Mouse (Mus musculus): Measurements from ENCODE around the gene Rrm1. TPM values are rescaled to one million over a fixed set of nuclear protein-coding genes. Genes with fewer than 3 reads are reported as not detected.
"Not testable (repeated sequence)": the region's sequence is repeated elsewhere in the genome, so short reads cannot be mapped to it uniquely, and the experiment has no call there.

Gene Rrm1
- total RNA-seq (2021): 10 to 100 TPM; 10.8 to 13.0 TPM

DNA sequence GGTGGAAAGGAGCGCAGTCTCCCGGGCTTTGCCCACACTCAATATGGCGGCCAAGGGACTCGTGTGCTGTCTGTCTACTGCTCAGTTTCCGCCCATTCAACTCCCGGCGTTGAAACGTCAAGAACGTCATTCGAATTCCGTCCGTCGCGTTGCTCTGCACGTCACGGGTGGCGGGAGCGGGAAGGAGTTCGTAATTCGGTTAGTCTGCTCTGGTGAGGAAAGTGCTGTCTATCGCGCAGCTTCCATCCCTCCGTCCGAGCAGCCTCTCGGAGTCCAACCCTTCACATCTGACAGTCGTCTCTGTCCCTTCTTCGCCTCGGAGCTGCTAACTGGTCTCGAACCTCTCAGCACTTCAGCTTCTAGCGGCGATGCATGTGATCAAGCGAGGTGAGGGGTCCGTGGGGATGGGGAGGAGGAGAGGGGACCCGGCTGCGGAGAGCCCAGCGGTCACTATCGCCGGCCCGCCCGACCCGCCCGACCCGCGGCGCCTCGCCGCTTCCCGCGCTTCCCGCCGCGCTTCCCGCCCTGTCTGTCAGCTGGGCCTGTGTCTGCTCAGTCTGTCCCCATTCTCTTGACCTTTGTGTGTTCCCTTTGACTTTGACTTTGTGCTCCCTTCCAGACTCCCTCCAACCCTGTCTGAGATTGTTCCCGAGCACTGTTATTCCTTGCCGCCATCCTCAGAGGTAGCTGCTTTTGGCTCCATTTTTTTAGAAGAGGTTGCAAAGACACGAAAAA, at the start of gene Rrm1:
Gene Rrm1 (plus strand): TSS at position 39 of the 735 bp plus-strand sequence.
- intact Hi-C loops (cut with DNase I): no loop called here
- DNase-seq (ENCODE audit: low spot score in 2 of 2): peak; percentile 94 to 98

DNA sequence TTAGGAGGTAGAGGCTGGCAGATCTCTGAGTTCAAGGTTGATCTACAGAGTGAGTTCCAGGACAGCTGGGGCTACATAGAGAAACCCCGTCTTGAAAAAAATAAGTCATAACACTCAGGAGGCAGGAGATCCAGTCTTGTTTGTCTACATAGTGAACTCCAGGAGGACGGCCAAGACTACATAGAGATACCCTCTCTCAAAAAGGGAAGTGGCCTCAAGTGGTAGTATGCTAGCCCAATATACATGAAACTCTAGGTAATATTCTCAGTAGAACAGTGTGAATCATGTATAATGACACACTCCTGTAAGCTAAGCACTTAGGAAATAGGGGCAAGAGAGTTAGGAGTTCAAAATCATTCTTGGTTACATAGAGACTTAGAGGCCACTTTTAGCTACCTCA, 47.6 kb upstream of the Rrm1 start:
- intact Hi-C loops (cut with DNase I): no loop called here
- no peak for DNase-seq (ENCODE audit: low spot score in 2 of 2)

DNA sequence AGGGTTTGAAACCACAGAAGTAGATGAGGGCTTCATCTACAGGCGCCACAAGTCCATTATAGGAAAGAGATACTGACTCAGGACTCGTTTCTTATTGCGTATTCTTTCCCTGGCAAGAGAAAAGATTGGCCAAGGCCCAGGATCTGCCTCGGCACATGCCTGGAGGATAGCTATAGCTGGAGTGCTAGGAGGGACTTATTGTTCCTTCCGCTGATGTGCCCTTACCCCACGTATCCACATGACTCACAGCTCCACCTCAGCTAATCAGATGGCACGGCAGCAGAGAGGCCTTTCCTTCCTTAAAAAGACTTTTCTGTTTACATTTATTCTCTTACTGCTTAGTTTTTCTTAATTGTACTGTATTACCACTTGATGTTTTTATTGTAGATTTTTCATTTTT, 45.6 kb upstream of the Rrm1 start:
- no peak for DNase-seq (ENCODE audit: low spot score in 2 of 2)
- intact Hi-C loops (cut with DNase I): no loop called here

DNA sequence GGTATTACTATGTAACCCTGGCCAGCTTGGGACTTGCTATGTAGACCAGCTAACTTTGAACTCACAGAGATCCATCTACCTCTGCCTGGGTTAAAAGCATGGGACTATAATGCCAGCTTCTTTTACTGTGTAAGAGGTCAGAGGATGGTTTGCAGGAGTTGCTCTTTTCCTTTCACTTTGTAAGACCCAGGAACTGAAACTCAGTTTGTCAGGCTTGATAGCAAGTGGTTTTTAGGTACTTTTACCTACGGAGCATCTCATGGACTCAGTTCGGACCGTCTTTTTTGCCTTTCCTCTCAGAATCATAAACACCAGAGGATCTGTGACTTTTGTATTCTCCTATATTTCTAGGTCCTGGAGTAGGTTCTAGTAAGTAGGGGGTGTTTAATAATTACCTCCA, 45.2 kb upstream of the Rrm1 start:
- intact Hi-C loops (cut with DNase I): no loop called here
- DNase-seq (ENCODE audit: low spot score in 2 of 2): no peak

DNA sequence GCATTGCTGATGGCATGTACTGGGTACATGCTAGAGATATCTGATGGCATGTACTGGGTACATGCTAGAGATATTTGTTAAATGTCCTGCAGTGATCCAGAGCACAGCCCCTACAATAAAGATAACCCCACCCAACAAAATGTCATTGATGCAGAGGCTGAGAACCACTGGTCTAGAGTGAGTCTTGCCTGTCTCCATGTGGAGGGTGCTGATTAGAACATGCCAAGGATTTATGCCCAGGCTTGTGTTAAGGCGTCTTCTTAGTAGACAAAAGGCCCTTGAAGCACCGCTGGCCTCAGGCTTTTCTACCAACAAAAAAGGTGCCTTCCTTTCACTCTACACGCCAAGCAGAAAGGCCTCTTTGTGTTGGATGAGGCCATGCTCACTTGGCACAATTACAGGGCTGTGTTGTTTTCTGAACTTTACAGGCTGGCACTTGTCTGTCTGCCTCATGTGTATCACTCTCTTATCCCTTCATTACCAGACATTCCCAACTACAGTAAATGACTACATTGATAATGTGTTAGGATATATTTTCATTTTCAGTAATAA, 42.2 kb upstream of the Rrm1 start:
- intact Hi-C loops (cut with DNase I): no loop called here
- no peak for DNase-seq (ENCODE audit: low spot score in 2 of 2)

DNA sequence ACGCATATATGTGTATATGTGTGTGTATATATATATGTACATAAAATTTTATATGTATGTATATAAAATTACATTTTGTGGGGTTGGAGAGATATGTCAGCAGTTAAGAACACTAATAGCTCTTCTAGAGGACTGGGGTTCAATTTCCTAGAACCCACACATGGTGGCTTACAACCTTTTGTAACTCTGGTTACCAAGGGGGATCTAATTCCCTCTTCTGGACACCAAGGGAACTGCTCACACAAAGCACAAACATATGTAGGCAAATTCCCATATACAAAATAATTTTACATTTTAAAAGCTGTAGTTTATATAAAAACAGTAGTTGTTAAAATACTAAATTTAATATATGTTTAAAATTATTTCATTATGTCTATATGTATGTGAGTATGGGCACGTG, 37.4 kb upstream of the Rrm1 start:
- intact Hi-C loops (cut with DNase I): no loop called here
- no peak for DNase-seq (ENCODE audit: low spot score in 2 of 2)

DNA sequence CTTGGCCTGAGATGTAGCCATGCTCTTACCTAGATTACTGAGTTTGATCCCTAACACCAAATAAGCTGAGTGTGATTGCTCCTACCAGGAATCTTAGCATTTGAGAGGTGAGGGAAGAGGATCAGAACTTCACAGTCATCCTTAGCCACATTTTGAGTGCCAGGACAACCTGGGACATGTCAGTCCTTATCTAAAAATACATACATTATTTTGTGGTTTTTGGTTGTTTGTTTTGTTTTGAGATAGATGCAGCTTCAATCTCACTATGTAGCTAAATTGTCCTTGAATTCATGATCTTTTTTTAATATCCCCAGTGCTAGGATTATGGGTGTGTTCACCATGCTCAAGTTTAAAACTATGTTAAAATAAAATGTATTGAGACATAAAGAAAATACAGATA, 34.1 kb upstream of the Rrm1 start:
- intact Hi-C loops (cut with DNase I): no loop called here
- DNase-seq (ENCODE audit: low spot score in 2 of 2): no peak

DNA sequence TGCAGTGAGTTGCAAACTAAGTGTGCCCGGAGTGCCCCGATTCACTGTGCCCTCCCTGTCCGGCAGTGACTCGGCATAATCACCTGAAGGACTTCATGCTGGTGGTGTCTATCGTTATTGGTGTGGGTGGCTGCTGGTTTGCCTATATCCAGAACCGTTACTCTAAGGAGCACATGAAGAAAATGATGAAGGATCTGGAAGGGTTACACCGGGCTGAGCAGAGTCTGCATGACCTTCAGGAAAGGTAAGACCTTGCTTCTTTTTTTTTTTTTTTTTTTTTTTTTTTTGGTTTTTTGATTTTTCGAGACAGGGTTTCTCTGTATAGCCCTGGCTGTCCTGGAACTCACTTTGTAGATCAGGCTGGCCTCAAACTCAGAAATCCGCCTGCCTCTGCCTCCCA, 26.2 kb upstream of the Rrm1 start:
- intact Hi-C loops (cut with DNase I); DNase-seq (ENCODE audit: low spot score in 2 of 2): not testable (repeated sequence)

DNA sequence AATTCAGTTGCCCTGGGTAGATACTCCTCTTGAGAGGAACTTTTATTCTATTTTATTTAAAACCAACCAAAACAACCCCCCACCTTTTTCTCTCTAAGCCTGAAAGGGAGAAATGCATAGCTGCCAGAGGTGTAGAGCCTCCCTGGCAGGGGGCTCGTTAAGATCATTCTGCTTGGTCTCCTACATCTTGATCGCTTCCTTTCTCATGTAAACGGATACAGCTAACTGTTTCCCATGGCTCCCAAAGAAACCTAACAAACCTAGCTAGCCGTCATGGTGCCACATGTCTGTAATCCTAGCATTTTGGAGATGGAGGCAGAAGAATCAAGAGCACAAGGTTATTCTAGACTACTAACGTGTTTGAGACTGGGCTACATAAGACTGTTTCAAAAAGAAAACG, 25.7 kb upstream of the Rrm1 start:
- intact Hi-C loops (cut with DNase I): loop anchor here (2.0 kb wide), 2 partner anchors 149 to 157 kb away; partner anchors contain the start of gene Stim1
- DNase-seq (ENCODE audit: low spot score in 2 of 2): no peak

DNA sequence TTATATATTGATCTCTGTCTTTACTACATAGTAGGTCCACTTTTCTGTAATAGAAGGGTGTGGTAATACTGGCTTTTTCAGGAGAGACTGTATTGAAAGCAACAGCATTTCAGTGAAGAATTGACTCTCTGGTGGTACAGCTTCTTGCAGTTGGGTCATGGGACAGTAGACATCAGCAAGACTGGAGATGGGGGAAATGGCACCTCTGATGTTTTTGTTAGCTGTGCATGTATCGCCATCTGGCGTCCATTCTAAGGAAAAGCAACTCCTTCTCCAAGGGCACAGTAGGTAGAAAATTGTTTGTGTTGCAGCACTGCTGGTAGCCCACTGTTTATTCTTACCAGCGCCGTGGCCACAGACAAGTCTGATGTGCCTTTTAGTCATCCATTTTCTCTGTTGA, 24.1 kb upstream of the Rrm1 start:
- intact Hi-C loops (cut with DNase I): loop anchor here (2.0 kb wide), 2 partner anchors 151 to 159 kb away; partner anchors contain the start of gene Stim1
- peak; percentile 19 to 33 for DNase-seq (ENCODE audit: low spot score in 2 of 2)

DNA sequence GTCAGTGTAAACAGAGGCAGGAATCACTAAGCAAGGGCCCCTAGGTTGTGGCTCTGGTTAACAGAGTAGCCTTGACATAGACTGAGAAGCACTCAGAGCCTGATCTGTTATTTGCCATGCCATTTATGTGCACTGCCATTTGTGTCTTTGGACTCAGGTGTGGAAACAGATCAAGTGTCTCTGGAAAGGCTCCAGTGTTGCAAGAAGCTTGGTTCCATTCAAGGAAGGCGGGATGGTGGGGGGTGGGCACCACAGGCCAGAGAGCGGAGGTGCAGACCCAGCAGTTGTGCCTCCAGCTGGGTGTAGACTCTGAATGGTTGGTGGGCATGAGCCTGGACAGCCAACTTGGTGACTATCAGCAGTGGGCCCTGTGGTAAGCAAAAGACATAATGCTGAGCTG, 19.5 kb upstream of the Rrm1 start:
- no peak for DNase-seq (ENCODE audit: low spot score in 2 of 2)
- intact Hi-C loops (cut with DNase I): no loop called here

DNA sequence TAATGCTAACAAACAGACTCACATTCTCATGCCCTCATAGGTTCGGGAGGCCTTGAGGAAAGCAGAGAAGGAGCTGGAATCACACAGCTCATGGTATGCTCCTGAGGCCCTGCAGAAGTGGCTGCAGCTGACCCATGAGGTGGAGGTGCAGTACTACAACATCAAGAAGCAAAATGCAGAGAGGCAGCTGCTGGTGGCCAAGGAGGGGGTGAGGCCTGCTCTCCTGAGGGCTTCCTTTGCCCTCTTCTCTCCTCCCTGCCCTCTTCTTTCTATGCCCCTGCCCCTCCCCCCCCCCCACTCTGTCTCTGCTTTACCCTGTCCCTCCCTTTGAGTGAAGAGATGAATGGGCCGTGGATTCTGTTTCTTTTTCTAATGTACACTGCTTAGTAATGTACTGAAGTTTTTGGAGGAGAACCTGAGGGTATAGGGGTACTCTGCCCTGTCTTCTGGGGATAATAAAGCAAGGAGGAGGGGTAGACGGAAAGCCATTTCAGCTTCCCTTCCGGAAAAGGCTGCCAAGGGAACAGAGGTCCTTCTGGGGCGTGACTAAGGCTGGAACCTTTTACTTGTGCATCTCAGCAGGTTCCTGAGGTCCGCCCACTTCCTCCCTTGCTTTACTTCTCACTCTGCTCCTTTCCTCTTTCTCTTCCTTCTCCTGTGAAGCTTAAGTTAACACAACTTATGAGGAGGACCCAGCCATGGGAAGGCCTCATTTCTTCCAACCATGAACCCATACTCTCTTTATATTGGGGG, 15.4 kb upstream of the Rrm1 start:
- DNase-seq (ENCODE audit: low spot score in 2 of 2): no peak
- intact Hi-C loops (cut with DNase I): no loop called here

DNA sequence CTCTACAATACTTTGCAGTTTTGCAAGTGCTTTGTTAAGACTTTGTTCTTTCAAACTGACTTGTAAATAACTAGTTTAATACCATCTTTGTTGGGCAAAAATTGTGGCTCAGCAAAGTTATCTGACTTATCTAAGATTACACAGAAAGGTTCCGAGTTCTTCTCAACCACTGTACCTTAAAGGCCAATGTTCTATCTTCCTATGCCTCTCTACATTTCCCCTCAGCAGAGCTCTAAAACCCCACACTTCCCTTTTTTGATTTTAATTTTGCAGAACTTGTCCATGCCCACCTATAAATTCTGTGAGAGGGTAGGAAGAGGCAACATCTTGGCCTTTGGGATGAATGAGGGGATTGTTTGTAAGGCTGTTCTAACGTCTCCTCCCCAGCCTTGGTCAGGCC, 7.2 kb upstream of the Rrm1 start:
- DNase-seq (ENCODE audit: low spot score in 2 of 2): no peak
- intact Hi-C loops (cut with DNase I): no loop called here

DNA sequence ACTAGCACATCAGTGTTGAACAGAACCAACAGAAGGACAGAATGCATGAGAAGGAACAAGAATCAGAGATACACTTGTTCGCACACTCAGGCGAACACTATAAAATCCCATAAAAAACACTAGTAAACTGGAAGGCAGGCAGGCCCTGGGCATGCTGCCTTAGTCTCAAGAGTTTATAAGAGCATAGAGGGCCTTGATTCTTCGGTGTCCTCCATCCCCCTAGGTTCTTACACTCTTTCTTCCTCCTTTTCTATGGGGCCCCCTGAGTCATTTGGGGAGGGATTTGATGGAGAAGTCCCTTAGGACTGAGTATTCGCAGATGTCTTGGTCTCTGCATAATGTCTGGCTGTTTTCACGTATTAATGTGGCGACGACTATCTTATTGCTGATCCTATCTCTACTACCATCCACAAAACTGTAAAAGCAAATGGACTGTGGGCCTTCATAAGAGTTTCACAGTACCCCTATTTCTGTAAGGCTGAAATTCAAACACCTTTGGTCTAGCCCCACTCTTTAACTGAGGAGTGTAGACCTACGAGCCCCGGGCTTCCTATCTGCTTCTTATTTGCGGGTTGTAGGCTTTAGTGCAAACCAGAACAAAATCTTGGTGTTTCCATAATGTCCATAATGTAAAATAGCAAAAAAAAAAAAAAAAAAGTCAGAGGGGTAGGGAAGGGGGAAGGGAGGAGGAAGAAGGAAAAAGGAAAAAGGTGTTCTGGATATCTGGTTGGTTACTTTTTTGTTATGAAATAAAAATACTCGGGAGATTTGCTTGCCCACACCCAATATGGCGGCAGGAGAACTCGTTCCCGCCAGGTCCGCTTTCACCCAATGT, 456 bp upstream of the Rrm1 start:
- intact Hi-C loops (cut with DNase I): no loop called here
- no peak for DNase-seq (ENCODE audit: low spot score in 2 of 2)

DNA sequence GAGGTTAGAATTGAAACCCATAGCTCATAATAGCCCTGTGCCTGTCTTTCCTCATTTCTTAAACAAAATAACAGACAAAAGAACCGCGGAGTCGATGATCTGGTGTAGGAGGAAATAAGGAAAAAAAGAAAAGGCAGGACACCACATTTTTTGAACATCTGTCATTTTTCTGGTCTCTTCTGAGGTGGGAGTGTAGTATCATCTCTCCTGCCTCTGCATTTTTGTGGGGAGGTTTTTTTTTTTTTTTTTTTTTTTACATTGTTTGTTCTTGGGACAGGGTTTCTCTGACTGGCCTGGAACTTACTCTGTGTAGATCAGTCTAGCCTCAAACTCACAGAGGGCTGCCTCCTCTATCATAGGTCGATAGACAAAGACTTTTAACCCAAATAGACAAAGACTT, 937 bp downstream of the Rrm1 start:
- no peak for DNase-seq (ENCODE audit: low spot score in 2 of 2)
- intact Hi-C loops (cut with DNase I): no loop called here

DNA sequence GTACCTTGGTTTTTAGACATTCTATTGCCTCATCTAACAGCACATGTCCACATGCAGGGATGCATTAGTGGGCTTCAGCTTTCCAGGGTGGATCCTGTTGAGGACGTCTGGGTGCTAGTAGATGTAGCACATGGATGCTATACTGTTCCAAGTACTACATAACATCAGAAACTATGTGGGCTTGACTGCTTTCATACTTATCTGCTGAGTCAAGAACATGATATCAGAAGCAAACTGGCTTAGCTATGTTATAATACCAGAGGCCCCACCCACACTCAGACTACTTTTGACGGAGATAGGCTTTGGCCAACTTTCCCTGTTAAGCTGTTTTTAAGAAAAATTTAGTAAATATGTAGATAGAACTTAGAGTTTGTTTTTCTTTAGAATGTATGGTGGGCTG, 2.8 kb downstream of the Rrm1 start:
- no peak for DNase-seq (ENCODE audit: low spot score in 2 of 2)
- intact Hi-C loops (cut with DNase I): no loop called here

DNA sequence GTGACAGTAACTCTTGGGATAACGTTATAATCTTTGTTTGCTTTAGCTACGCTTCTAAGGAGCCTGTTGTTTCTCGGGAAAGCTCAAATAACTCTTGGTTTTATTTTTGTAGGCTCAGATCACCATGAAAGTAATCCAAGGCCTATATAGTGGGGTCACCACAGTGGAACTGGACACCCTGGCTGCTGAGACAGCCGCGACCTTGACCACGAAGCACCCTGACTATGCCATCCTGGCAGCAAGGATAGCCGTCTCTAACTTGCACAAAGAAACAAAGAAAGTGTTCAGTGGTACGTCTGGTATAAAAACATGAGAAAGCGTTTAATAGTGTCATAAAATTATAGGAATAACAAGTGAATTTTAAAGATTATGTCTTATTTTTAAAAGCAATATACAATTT, 4.9 kb downstream of the Rrm1 start:
- DNase-seq (ENCODE audit: low spot score in 2 of 2): no peak
- intact Hi-C loops (cut with DNase I): no loop called here

DNA sequence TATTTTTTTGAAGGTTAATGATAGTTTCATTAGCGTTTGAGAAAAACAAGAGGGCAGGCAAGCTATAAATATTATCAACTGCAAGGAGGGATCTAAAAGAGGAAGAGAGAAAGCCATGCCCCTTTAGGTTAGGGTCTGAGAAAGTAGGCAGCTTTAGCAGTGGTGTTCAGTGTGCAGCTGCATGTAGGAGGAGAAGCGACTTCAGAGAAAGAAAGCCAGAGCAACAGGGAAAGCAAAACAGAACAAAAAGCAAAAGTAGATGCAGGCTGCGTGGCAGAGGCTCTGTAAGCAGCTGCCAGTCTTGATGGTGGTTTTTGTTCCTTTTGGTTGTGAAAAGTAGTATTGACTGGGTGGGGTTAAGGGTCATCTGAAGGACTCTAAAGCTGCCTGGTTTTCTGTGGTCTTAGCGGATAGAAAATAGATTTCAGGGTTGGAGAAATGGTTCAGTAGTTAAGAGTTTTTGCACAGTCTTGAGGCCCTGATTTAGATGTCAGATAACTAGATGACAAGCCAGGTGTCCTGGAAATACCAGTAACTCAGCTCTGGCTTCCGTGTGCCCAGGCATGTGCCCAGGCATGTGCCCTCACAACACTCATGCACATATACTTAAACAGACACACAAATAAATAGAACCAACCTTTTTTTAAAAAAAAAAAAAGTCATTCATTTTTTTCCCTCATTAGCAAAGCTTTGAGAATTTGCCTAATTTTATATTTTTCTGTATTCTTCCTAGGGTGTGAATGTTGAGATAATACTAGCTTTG, 17.3 kb downstream of the Rrm1 start:
- no peak for DNase-seq (ENCODE audit: low spot score in 2 of 2)
- intact Hi-C loops (cut with DNase I): no loop called here

DNA sequence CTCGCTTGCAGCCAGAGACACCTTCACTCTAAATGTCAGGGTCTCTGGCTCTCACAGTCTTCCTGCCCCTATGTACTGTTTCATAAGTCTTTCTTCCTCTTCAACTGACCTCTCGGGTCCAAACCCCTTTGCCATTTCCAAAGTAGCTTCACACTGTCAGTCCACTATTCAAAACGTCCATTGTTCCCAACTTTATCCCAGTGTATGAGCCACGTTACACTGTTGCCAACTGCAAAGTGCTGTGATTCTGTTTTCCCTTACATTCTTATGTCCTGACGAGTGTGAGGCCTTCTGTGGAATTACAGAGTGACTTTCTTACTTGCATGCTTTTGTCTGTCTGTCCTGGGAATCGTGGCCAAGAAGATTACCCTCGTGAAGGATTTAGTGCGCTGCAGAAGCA, 26.1 kb downstream of the Rrm1 start:
- intact Hi-C loops (cut with DNase I): no loop called here
- DNase-seq (ENCODE audit: low spot score in 2 of 2): no peak
